Mouse (Mus musculus) midbrain, postnatal 0 days (tissue): Measurements from ENCODE around the gene Zfp148. TPM values are rescaled to one million over a fixed set of nuclear protein-coding genes. Genes with fewer than 3 reads are reported as not detected.
A peak's percentile ranks its signal among the peaks of the same experiment; 100 is the strongest.

ENCODE experiments used
- ATAC-seq: fragments of 200-750 bp; cut with Nextera tagmentation; 2 replicates; pipeline ENCODE4 v1.8.0; 2017; ENCODE audit warnings: moderate number of reproducible peaks, mild to moderate bottlenecking, moderate TSS enrichment, moderate library complexity; ENCODE audit not compliant: low FRiP score
- DNase-seq: peaks from one replicate; pipeline ENCODE4 v3.0.0-alpha.2; 2015; ENCODE audit warnings: low spot score
- H3K27ac ChIP-seq: fragments of 300-500 bp; sonication (generic); 2 replicates; pipeline ENCODE4 v1.5.1; 2014; ENCODE audit warnings: low read depth, mild to moderate bottlenecking, low read length, mixed read lengths
- H3K27me3 ChIP-seq: fragments of 300-500 bp; sonication (generic); 2 replicates; pipeline ENCODE4 v1.6.1; 2014; ENCODE audit warnings: low read length, control low read depth, mixed read lengths; ENCODE audit not compliant: insufficient read depth
- H3K36me3 ChIP-seq: fragments of 300-500 bp; sonication (generic); 2 replicates; pipeline ENCODE4 v1.6.1; 2014; ENCODE audit warnings: low read length, control low read depth, mixed read lengths; ENCODE audit not compliant: insufficient read depth
- H3K4me1 ChIP-seq: fragments of 300-500 bp; sonication (generic); 2 replicates; pipeline ENCODE4 v1.6.1; 2014; ENCODE audit warnings: mild to moderate bottlenecking, control low read depth, antibody characterized with exemption, low read length, mixed read lengths; ENCODE audit not compliant: insufficient read depth
- H3K4me2 ChIP-seq: fragments of 300-500 bp; sonication (generic); 2 replicates; pipeline ENCODE4 v1.6.1; 2014; ENCODE audit warnings: low read depth, mild to moderate bottlenecking, low read length, mixed read lengths; ENCODE audit not compliant: poor library complexity, severe bottlenecking
- H3K4me3 ChIP-seq: fragments of 300-500 bp; sonication (generic); 2 replicates; pipeline ENCODE4 v1.5.1; 2014; ENCODE audit warnings: low read depth, mild to moderate bottlenecking, low read length, moderate library complexity
- H3K9ac ChIP-seq: fragments of 300-500 bp; sonication (generic); replicated peaks from 2 replicates; pipeline ENCODE4 v1.6.1; 2014; ENCODE audit warnings: mild to moderate bottlenecking, low read length, moderate library complexity, mixed read lengths; ENCODE audit not compliant: poor library complexity, severe bottlenecking
- H3K9me3 ChIP-seq: fragments of 300-500 bp; sonication (generic); 2 replicates; pipeline ENCODE4 v1.6.1; 2016; ENCODE audit warnings: low read length, control low read depth
- CTCF ChIP-seq: IDR thresholded peaks from 2 replicates; pipeline ENCODE4 v1.5.1; 2016; ENCODE audit warnings: antibody characterized with exemption, mild to moderate bottlenecking
- WGBS: fragments of 180-500 bp; shearing (Covaris S2); extraction: QIAGEN DNeasy Blood & Tissue Kit; methylation state at CpG from one replicate; pipeline ENCODE4 v1.1.7; 2014; 5-methylcytosine and 5-hydroxymethylcytosine counted together
- polyA plus RNA-seq: library from polyadenylated mRNA; unstranded; fragments of >200 nt; fragmentation: Nextera tagmentation; extraction: Ambion mirVana; gene quantifications from 2 replicates; pipeline ENCODE4 v1.2.1, GENCODE M21; 2015
- total RNA-seq: library from RNA; depleted of rRNA; stranded (reverse); fragments of >200 nt; gene quantifications from 2 replicates; pipeline ENCODE4 v1.2.3, GENCODE M21; 2014

The Zfp148 gene
- total and polyA plus RNA-seq, 2 experiments from 2014 or later: 29.0 to 44.2 TPM

GRCm38 (mm10) chr16:33342356-33342755 is 38.3 kb upstream of the Zfp148 start:
- no peak for TF ChIP-seq CTCF
- no peak overlapping the region for H3K27ac ChIP-seq
- H3K4me2 ChIP-seq: no peak overlapping the region
- H3K4me3 ChIP-seq: no peak overlapping the region
- DNase-seq (no peak), ATAC-seq (no peak)
- no peaks in the 10 kb centered on the region for H3K9me3 ChIP-seq
- peaks cover 4% of the 10 kb centered on the region; the same call in 1 of the 2 replicates for H3K4me1 ChIP-seq
- no peaks in the 10 kb centered on the region for H3K36me3 ChIP-seq
- H3K27me3 ChIP-seq: no peaks in the 10 kb centered on the region
- WGBS: 62% methylated on average over 1 of the region's 1 CpGs
- no peak overlapping the region for H3K9ac ChIP-seq

GRCm38 (mm10) chr16:33343106-33343505 is 37.5 kb upstream of the Zfp148 start:
- H3K27me3 ChIP-seq: no peaks in the 10 kb centered on the region
- H3K4me1 ChIP-seq: peaks cover 4% of the 10 kb centered on the region; the same call in 1 of the 2 replicates
- no peaks in the 10 kb centered on the region for H3K36me3 ChIP-seq
- no peak for TF ChIP-seq CTCF
- no peak overlapping the region for H3K4me3 ChIP-seq
- H3K9me3 ChIP-seq: no peaks in the 10 kb centered on the region
- 73% methylated on average over 5 of the region's 5 CpGs for WGBS
- no peak overlapping the region for H3K9ac ChIP-seq
- no peak overlapping the region for H3K4me2 ChIP-seq
- DNase-seq (no peak), ATAC-seq (no peak)
- no peak overlapping the region for H3K27ac ChIP-seq

DNA sequence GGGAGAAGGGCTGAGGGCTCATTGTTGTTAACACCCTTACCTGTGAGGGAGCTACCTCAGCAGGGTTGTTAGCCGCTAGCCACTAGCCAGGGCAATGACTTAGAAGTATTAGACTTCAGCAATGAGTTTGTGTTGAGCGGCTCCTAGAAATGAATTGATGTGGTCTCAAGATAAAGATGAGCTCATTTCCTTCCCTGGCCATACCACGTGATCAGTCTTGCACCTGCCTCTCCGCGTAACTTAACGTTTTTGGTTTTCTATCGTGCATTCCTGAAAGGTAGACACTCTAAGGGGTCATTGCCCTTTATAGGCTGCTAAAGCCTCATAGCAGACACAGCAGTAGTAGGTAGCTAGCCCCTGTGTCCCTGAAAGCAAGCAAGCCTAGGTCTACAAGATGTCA is 37.0 kb upstream of the Zfp148 start:
- no peak for ATAC-seq
- H3K9ac ChIP-seq: no peak overlapping the region
- peaks cover 4% of the 10 kb centered on the region; the same call in 1 of the 2 replicates for H3K4me1 ChIP-seq
- TF ChIP-seq CTCF: no peak
- no peak for DNase-seq
- 89% methylated on average over 7 of the region's 7 CpGs for WGBS
- no peaks in the 10 kb centered on the region for H3K36me3 ChIP-seq
- H3K27ac ChIP-seq: no peak overlapping the region
- no peak overlapping the region for H3K4me3 ChIP-seq
- H3K9me3 ChIP-seq: no peaks in the 10 kb centered on the region
- no peaks in the 10 kb centered on the region for H3K27me3 ChIP-seq
- no peak overlapping the region for H3K4me2 ChIP-seq

DNA sequence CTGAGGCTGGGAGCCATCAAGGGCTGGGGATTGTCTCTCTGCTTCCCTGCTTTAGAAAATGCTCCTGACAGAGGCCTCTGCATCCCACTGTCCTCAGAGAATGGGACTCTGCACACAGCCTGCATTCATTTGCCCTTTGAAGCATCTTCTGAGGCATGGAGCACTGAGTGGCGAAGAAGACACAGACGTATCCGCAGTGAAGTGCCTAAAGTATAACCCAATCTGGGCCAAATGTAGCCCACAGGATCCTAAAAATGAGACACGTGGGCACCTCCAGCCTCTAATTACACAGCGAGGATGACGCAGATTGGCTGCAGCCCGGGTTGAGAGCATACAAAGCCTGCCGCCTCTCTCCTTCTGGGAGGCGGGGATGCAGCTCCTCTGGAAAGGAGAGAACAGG is 36.3 kb upstream of the Zfp148 start:
- Histone ChIP-seq H3K9me3 (no peaks in the 10 kb centered on the region), H3K36me3 (no peaks in the 10 kb centered on the region), H3K4me3 (no peak overlapping the region), H3K27ac (peak overlapping the region; percentile 38), H3K4me1 (peaks cover 4% of the 10 kb centered on the region; the same call in 1 of the 2 replicates), H3K9ac (0 out of 2 replicates have a peak overlapping the region, but pooled peaks have one; percentile 13), H3K27me3 (no peaks in the 10 kb centered on the region), H3K4me2 (no peak overlapping the region)
- TF ChIP-seq CTCF: no peak
- WGBS: 43% methylated on average over 9 of the region's 9 CpGs
- DNase-seq (peak; percentile 56), ATAC-seq (peak; percentile 54; the same call in 1 of the 2 replicates)

- no peaks in the 10 kb centered on the region for H3K9me3 ChIP-seq
- ATAC-seq (no peak), DNase-seq (no peak)
- no peak for TF ChIP-seq CTCF
- no peaks in the 10 kb centered on the region for H3K36me3 ChIP-seq
- no peak overlapping the region for H3K9ac ChIP-seq
- H3K4me2 ChIP-seq: no peak overlapping the region
- peak overlapping the region; percentile 38; the same call in 1 of the 2 replicates for H3K27ac ChIP-seq
- H3K4me3 ChIP-seq: no peak overlapping the region
- no peaks in the 10 kb centered on the region for H3K27me3 ChIP-seq
- WGBS: 78% methylated on average over 4 of the region's 4 CpGs
- H3K4me1 ChIP-seq: peaks cover 4% of the 10 kb centered on the region; the same call in 1 of the 2 replicates
Measured at GRCm38 (mm10) chr16:33344875-33345274, 35.8 kb upstream of the Zfp148 start.

- no peak for ATAC-seq
- peaks cover 4% of the 10 kb centered on the region; the same call in 1 of the 2 replicates for H3K4me1 ChIP-seq
- H3K27me3 ChIP-seq: no peaks in the 10 kb centered on the region
- no peak overlapping the region for H3K4me2 ChIP-seq
- H3K4me3 ChIP-seq: no peak overlapping the region
- H3K36me3 ChIP-seq: no peaks in the 10 kb centered on the region
- TF ChIP-seq CTCF: no peak
- H3K27ac ChIP-seq: no peak overlapping the region
- no peaks in the 10 kb centered on the region for H3K9me3 ChIP-seq
- H3K9ac ChIP-seq: no peak overlapping the region
- DNase-seq: no peak
- WGBS: 78% methylated on average over 3 of the region's 3 CpGs
Measured at GRCm38 (mm10) chr16:33346376-33346775, 34.3 kb upstream of the Zfp148 start.
